Mouse (Mus musculus) kidney, embryonic 15.5 days (tissue): ENCODE results near the gene Il1f9. TPM values are rescaled to one million over a fixed set of nuclear protein-coding genes. Genes with fewer than 3 reads are reported as not detected.
"Not testable (repeated sequence)": the region's sequence is repeated elsewhere in the genome, so short reads cannot be mapped to it uniquely, and the experiment has no call there.

Source experiments
- ATAC-seq: fragments of 200-750 bp; cut with Nextera tagmentation; replicated peaks from 2 replicates; pipeline ENCODE4 v1.8.0; 2017; ENCODE audit warnings: moderate TSS enrichment; ENCODE audit not compliant: low FRiP score
- H3K27ac ChIP-seq: fragments of 300-500 bp; sonication (generic); 2 replicates; pipeline ENCODE4 v1.5.1; 2015; ENCODE audit warnings: mild to moderate bottlenecking, inconsistent platforms
- H3K27me3 ChIP-seq: fragments of 300-500 bp; sonication (generic); 2 replicates; pipeline ENCODE4 v1.6.1; 2015; ENCODE audit warnings: inconsistent platforms
- H3K36me3 ChIP-seq: fragments of 300-500 bp; sonication (generic); 2 replicates; pipeline ENCODE4 v1.6.1; 2015; ENCODE audit warnings: inconsistent platforms
- H3K4me1 ChIP-seq: fragments of 300-500 bp; sonication (generic); 2 replicates; pipeline ENCODE4 v1.6.1; 2015; ENCODE audit warnings: inconsistent platforms
- H3K4me2 ChIP-seq: fragments of 300-500 bp; sonication (generic); 2 replicates; pipeline ENCODE4 v1.6.1; 2015; ENCODE audit warnings: moderate library complexity, mild to moderate bottlenecking, inconsistent platforms
- H3K4me3 ChIP-seq: fragments of 300-500 bp; sonication (generic); replicated peaks from 2 replicates; pipeline ENCODE4 v1.5.1; 2015; ENCODE audit warnings: mild to moderate bottlenecking, inconsistent platforms
- H3K9ac ChIP-seq: fragments of 300-500 bp; sonication (generic); 2 replicates; pipeline ENCODE4 v1.6.1; 2015; ENCODE audit warnings: mild to moderate bottlenecking, inconsistent platforms
- H3K9me3 ChIP-seq: fragments of 300-500 bp; sonication (generic); replicated peaks from 2 replicates; pipeline ENCODE4 v1.6.1; 2016; ENCODE audit warnings: inconsistent platforms
- WGBS: fragments of 180-500 bp; shearing (Covaris S2); methylation state at CpG from one replicate; pipeline ENCODE4 v1.1.7; 2015; ENCODE audit warnings: mixed read lengths; 5-methylcytosine and 5-hydroxymethylcytosine counted together
- polyA plus RNA-seq: library from polyadenylated mRNA; unstranded; fragments of >200 nt; fragmentation: Nextera tagmentation; extraction: Ambion mirVana; gene quantifications from 2 replicates; pipeline ENCODE4 v1.2.1, GENCODE M21; 2015

Gene Il1f9
- polyA plus RNA-seq = 0.10 and 0.18 TPM in 2 replicates

GRCm38 (mm10) chr2:24186176-24186575 is at the start of gene Il1f9:
Gene Il1f9 (plus strand): TSS chr2:24186476.
- WGBS = 90% methylated on average over 1 of the region's 1 CpGs

GRCm38 (mm10) chr2:24152861-24153260 is 33.4 kb upstream of the Il1f9 start, which contains the start of gene Il1f8:
Gene Il1f8 (plus strand): TSS chr2:24153161.
- no peak for ATAC-seq
- WGBS = 87% methylated on average over 2 of the region's 2 CpGs
- Histone ChIP-seq H3K9me3 (no peaks in the 10 kb centered on the region), H3K36me3 (no peaks in the 10 kb centered on the region), H3K4me2 (no peak within 1 kb of the TSS), H3K27me3 (no peaks in the 10 kb centered on the region), H3K9ac (no peak within 1 kb of the TSS), H3K4me3 (no peak within 1 kb of the TSS), H3K27ac (no peak within 1 kb of the TSS), H3K4me1 (no peaks in the 10 kb centered on the region)

More at GRCm38 (mm10) chr2:24186176-24186575, at the start of gene Il1f9:
- no peaks in the 10 kb centered on the region for H3K36me3 ChIP-seq
- no peak within 1 kb of the TSS for H3K4me3 ChIP-seq
- no peaks in the 10 kb centered on the region for H3K9me3 ChIP-seq
- no peaks in the 10 kb centered on the region for H3K4me1 ChIP-seq
- H3K27me3 ChIP-seq = no peaks in the 10 kb centered on the region
- H3K4me2 ChIP-seq = no peak within 1 kb of the TSS
- no peak within 1 kb of the TSS for H3K9ac ChIP-seq
- no peak within 1 kb of the TSS for H3K27ac ChIP-seq
- no peak for ATAC-seq

- Histone ChIP-seq H3K4me2 (peak overlapping the region; percentile 26; the same call in 1 of the 2 replicates), H3K9ac (0 out of 2 replicates have a peak overlapping the region, but pooled peaks have one; percentile 0)
- H3K4me1 ChIP-seq, H3K27ac ChIP-seq, H3K27me3 ChIP-seq, H3K9me3 ChIP-seq, H3K4me3 ChIP-seq, H3K36me3 ChIP-seq: not testable (repeated sequence)
- WGBS = 16% methylated on average over 14 of the region's 14 CpGs
- peak; percentile 74; the same call in 1 of the 2 replicates for ATAC-seq
These were observed 4.5 kb upstream of the Il1f9 start for GRCm38 (mm10) chr2:24181683-24182331.

GRCm38 (mm10) chr2:24182423-24183147 is 3.7 kb upstream of the Il1f9 start:
- Histone ChIP-seq H3K4me2 (peak overlapping the region; percentile 26; the same call in 1 of the 2 replicates), H3K9ac (0 out of 2 replicates have a peak overlapping the region, but pooled peaks have one; percentile 0)
- H3K27me3 ChIP-seq, ATAC-seq, H3K36me3 ChIP-seq, H3K27ac ChIP-seq, H3K4me1 ChIP-seq, H3K9me3 ChIP-seq, H3K4me3 ChIP-seq: not testable (repeated sequence)
- 61% methylated on average over 13 of the region's 13 CpGs for WGBS

GRCm38 (mm10) chr2:24184092-24184491 is 2.2 kb upstream of the Il1f9 start:
- ATAC-seq, H3K4me2 ChIP-seq, H3K36me3 ChIP-seq, H3K9ac ChIP-seq, H3K27me3 ChIP-seq, H3K4me1 ChIP-seq, H3K4me3 ChIP-seq, H3K9me3 ChIP-seq, H3K27ac ChIP-seq: not testable (repeated sequence)

GRCm38 (mm10) chr2:24187585-24187984 is 1.3 kb downstream of the Il1f9 start:
- no peaks in the 10 kb centered on the region for H3K4me1 ChIP-seq
- no peak overlapping the region for H3K4me3 ChIP-seq
- ATAC-seq = no peak
- WGBS = 67% methylated on average over 6 of the region's 6 CpGs
- no peaks in the 10 kb centered on the region for H3K36me3 ChIP-seq
- no peaks in the 10 kb centered on the region for H3K27me3 ChIP-seq
- H3K9ac ChIP-seq = no peak overlapping the region
- H3K9me3 ChIP-seq = no peaks in the 10 kb centered on the region
- no peak overlapping the region for H3K27ac ChIP-seq
- H3K4me2 ChIP-seq = no peak overlapping the region

- no peak for ATAC-seq
- WGBS = 86% methylated on average over 1 of the region's 1 CpGs
- H3K4me2 ChIP-seq = no peak overlapping the region
- no peaks in the 10 kb centered on the region for H3K36me3 ChIP-seq
- H3K4me1 ChIP-seq = no peaks in the 10 kb centered on the region
- H3K27ac ChIP-seq = no peak overlapping the region
- H3K9me3 ChIP-seq = no peaks in the 10 kb centered on the region
- no peaks in the 10 kb centered on the region for H3K27me3 ChIP-seq
- no peak overlapping the region for H3K4me3 ChIP-seq
- no peak overlapping the region for H3K9ac ChIP-seq
These were observed 1.9 kb downstream of the Il1f9 start for GRCm38 (mm10) chr2:24188189-24188588.

GRCm38 (mm10) chr2:24215118-24215517 is 28.8 kb downstream of the Il1f9 start, which contains the start of gene Il1f6:
Gene Il1f6 (plus strand): TSS chr2:24215418.
- Histone ChIP-seq H3K4me3 (no peak within 1 kb of the TSS), H3K4me1 (no peaks in the 10 kb centered on the region), H3K27me3 (no peaks in the 10 kb centered on the region), H3K9me3 (no peaks in the 10 kb centered on the region), H3K9ac (no peak within 1 kb of the TSS), H3K36me3 (no peaks in the 10 kb centered on the region), H3K27ac (no peak within 1 kb of the TSS), H3K4me2 (no peak within 1 kb of the TSS)
- WGBS = 58% methylated on average over 2 of the region's 2 CpGs
- no peak for ATAC-seq

- Histone ChIP-seq H3K27me3 (no peaks in the 10 kb centered on the region), H3K9ac (no peak overlapping the region), H3K36me3 (no peaks in the 10 kb centered on the region), H3K9me3 (no peaks in the 10 kb centered on the region), H3K4me1 (no peaks in the 10 kb centered on the region), H3K4me2 (no peak overlapping the region), H3K27ac (no peak overlapping the region), H3K4me3 (no peak overlapping the region)
- ATAC-seq = no peak
- WGBS = 89% methylated on average over 2 of the region's 2 CpGs
These were observed 40.9 kb downstream of the Il1f9 start for GRCm38 (mm10) chr2:24227191-24227590.

Other genes starting within 250 kb of the Il1f9 start
- gene Hnmt, start 137.1 kb upstream of the Il1f9 start, polyA plus RNA-seq = 1.5 and 2.0 TPM in 2 replicates
- gene Tbpl2, start 89.9 kb upstream of the Il1f9 start, polyA plus RNA-seq = not detected in 2 replicates
- not detected in 2 replicates for gene Il1f8, start 33.3 kb upstream of the Il1f9 start, polyA plus RNA-seq
- not detected in 2 replicates for gene Il1f6, start 28.9 kb downstream of the Il1f9 start, polyA plus RNA-seq
- 0.12 and 0.23 TPM in 2 replicates for gene Il1f5, start 90.5 kb downstream of the Il1f9 start, polyA plus RNA-seq
- gene Il1f10, start 104.7 kb downstream of the Il1f9 start, polyA plus RNA-seq = not detected in 2 replicates
- 0.84 and 1.6 TPM in 2 replicates for gene Il1rn, start 150.4 kb downstream of the Il1f9 start, polyA plus RNA-seq
- 2.2 and 2.3 TPM in 2 replicates for gene Psd4, start 181.1 kb downstream of the Il1f9 start, polyA plus RNA-seq